Mouse (Mus musculus): ENCODE results near the gene Ppm1f.

GRCm38 (mm10) chr16:16930810-16931296 lies 34.6 kb downstream of the Ppm1f start:
- TF ChIP-seq CTCF (IDR thresholded peaks at IDR 0.05; ENCODE audit: borderline replicate concordance, extremely low read depth, insufficient read depth, insufficient read length) (no peak), POLR2A (IDR thresholded peaks at IDR 0.05; ENCODE audit: borderline replicate concordance, extremely low read depth, insufficient read depth, insufficient read length, poor library complexity, severe bottlenecking) (no peak)

All from brain, embryonic 14.5 days (tissue).